Mouse (Mus musculus) brain, adult 2 months (tissue): ENCODE measurements around the gene Tent2.

Source experiments
- DNase-seq: peaks from one replicate; pipeline ENCODE4 v3.0.0; 2011; ENCODE audit warnings: low read depth, low spot score

The Tent2 gene

DNA sequence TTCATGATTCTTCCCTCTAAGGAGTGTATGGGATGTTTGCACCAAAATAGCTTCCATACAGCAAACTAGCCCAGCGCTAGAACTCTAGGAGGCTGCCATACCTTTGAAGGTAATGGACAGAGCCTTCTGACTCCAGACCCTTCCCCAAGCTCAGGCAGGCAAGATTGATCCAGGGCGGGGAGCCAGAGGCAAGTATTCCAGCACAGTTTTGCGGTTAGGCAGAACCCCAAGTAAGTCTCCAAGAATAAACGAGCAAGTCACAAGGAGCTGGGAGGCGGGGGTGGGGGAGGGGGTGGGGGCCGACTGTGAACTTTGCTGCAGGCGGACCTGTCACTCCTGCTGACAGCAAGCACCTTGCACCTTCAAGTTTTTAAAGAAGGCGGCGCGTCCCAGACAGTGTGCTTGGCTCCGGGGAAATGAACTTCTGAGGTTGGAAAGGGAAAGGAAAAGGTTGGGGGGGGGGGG is 48.3 kb downstream of the Tent2 start:
- peak; percentile 49 for DNase-seq

DNA sequence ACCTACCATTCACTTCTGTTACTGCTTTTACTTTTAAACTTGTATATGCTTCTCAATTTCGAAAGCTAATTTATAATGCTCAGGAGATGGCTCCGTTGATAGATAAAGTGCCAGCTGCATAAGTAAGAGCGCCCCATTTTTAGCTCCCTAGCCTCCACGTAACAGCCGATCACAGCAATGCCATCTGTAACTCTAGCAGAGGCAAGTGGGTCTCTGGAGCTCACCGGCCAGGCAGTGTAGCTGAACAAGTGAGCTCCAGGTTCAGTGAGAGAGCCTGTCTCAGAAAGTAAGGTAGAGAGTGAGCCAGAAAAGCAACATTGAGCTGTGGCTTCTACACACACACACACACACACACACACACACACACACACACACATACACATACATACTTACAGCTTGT is 51.0 kb downstream of the Tent2 start:
- no peak for DNase-seq

DNA sequence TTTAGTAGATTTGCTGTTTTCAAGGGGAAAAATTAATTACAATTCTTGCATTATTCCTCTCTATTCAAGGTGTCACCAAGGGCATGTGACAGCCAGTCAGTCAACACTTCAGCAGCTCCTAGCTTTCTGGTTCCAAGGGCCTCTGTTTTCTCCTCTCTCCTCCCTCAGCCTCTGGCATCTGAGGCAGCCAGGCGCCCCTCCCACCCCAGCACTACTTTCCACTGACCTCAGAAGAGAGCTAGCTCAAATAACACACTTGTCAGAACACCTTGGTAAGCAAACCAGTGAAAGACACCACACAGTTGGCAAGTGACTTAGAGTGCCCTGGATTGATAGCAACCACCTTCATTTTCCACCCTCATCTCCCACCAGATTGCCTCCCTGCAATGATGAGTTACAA is 54.1 kb downstream of the Tent2 start:
- no peak for DNase-seq

DNA sequence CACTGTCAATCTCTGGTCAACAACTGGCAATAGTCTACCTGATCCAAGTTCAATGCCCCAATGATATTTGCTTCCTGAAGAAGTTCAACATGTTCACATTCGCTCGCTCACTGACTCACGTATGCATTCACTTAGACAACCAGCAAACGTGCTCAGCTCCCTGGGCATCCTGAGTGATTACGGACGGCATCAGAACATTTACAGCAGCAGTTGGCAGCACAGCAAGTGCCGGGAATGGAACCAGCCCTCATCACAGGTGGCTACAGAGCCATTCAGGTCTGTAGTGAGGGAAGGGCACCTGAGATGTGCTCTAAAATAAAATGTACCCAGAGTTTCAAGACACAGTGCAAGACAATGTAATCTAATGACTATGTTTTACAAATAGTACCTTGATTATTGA is 55.1 kb downstream of the Tent2 start:
- no peak for DNase-seq

DNA sequence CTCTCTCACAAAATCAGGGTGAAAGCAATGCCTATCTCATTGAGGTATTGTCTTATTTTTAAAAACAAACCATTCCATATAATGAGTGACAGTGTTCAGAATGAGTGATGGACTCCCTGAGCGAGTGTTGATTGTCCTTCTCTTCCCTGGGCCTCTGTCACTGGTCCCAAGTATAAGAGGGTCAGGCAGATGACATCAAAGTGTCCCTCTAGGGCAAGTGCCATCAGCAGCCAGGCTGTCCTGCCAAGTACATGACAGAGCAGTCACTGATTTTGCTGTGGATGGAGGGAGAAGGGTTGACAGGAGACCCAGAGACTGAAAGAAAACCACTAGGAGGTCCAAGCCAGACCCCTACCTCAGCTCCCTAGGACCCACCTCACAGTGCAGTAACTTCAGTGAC is 55.9 kb downstream of the Tent2 start:
- DNase-seq, result no peak

DNA sequence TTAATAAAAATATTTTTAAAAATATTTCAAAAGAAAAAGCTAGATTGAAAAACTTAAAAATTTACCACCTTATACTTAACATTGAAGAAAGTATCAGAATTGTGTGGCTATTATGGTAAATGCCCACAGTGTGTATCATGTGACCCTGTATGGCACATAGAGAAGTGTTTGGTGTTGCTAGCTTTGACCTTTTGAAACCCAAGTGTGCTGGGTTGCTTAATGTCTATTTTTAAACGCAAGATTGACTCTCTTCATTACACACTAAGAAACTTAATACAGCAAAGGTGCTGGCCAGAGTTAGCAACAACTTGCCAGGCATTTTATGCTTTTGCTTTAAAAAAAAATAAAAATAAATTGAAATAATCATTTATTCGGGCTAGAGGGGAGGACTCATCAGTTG is 56.7 kb downstream of the Tent2 start:
- DNase-seq, result no peak

DNA sequence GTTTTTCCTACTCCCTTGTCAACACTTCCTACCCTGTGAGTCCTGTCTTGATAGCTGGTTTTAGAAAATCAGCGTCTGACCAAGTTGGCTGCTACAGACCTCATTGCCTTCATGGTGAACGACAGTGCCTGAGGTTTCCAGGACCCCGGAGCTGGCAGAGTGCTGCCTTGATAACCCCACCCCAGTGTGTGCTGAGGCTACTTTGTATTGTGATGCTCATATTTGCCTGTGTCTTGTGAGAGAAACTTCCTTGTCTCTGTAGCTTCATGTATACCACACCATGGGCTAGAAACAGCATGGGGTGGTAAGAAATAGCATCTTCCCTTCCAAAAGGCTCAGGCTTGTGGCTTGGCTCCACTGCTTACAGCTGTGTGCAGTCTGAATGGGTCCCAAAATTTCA is 61.5 kb downstream of the Tent2 start:
- DNase-seq, result no peak

DNA sequence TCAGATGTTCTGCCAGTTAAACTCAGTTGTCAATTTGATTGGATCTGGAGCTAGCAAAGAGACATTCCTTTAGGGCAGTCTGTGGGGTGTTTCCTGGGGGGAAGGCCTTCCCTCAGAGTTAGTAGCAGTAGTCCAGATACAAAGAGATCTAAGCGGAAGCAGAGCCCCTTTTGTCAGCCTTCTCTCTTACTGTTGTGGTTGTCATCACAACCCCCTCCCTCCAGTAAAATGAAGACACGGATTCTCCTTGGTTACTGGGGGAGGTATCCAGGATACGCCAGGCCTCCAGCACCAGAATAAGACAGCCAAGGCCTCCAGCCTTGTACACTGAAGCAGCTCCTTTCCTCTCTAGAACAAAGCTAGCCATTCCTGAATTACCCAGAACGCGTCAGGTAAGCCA is 63.2 kb downstream of the Tent2 start:
- no peak for DNase-seq

DNA sequence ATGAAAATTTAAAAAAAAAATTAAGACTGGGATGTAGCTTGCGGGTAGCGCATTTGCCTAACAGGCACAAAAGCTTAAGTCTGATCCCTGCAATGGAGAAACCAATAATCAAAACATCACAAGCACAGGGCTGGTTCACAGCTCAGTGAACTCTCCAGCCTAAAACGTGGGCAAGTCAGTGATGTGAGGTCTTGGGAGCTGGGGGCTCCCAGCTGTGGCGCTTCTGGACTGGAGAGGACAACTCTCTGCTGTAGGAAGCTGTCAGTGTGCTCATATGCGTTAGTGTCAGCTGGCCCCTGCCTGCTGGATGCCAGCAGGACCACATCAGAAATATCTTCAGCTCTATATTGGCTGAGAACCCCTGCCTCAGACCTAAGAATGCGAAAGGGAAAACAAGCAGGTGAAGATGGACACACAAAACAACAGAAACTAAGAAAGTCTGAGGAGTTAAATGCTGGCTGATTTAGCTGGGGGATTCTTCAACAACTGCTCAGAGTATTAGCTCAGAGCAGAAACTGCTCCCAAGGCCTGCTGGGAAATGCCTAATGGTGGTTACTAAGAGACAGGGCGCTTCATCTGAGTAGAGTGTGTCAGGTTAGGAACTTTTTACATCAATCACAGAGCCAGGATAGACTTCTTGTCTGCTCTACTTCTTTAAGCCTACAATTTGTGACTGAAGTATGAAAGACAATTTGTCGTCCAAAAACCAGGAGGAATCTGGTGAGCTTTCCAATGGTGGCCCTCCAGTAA is 63.9 kb downstream of the Tent2 start:
- DNase-seq, result peak; percentile 46

DNA sequence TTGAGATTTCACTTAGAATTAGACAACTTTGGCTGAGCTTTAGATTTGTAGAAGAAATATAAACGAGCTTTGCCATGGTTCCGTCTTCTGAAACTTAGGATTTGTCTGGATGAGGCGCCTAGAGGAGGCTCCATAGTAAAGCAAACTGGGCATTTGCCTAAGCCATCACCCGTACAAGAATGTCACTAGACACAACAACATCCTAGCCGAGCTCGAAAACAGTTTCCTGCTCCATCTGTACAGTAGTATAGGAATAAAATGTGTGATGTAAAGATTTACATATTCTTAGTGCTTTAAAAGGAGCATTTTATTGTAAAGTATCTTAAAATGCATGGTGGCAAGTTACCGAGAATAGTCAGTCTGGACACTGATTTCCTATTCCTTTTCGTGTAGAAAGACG is 69.9 kb downstream of the Tent2 start:
- DNase-seq, result no peak

DNA sequence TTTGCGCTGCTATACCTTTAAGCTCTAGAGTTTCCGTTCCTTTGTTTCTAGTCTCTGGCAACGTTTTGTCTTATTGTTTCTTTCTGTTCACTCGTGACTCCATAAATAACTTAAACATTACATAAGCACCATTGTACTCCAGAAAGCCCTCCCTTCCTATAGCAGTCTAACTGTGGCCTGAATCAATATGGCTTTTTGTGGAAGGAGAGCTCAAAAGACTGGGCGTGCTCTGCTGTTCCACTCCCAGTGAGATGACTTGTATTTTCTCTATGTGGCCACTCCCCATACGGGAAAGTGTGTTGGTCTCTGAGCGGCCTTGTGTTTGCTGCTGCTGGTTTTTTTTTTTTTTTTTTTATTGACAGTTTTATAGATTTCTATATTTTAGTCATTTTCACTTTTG is 74.9 kb downstream of the Tent2 start:
- DNase-seq, result no peak

DNA sequence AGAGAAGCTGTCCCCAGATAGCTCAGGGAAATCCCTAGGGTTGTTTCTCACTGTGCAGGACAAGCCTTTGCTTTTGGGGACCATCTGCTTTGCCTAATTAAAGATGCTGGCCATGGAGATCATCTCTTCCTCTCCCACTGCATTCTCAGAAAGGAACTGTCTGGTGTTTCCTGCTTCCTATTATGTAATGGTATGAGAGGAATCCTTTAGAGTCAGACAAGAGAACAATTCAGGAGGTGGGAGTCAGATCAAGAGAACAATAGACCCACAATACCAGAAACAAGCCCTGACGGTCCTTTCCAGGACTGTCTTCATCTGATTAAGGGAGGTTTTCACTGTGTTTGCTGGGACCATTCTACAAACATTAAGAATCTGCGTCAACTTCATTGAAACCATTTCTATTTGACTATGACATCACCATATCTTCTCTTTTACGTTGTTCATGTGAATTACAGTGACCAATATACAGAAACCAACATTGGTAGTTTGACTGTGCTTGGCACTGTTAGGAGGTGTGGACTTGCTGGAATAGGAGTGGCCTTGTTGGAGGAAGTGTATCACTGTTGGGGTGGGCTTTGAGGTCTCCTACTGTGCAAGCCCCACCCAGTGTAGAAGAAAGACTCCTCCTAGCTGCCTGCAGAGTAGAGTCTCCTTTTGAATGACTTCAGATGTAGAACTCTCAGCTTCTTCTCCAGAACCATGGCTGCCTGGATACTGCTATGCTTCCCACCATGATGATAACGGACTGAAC is 89.7 kb downstream of the Tent2 start:
- DNase-seq, result no peak

DNA sequence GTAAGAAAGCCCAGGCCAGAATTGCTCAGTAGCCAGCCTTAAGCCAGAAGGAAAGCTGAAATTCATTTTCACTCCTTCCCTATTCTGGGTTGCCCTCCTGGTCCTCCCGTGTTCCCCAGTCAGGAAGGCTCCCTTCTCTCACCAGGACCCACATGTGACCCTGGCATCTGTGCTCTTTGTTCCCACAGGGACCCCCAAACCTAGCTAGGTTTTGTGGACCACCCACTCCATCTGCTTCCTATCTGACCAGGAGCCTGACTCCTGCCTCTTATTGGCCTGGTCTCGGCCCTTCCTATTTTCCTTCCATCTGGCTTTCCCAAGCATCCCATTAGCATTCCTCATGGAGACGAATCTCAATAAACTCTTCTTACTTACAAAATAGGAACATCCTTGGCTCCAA is 93.6 kb downstream of the Tent2 start:
- DNase-seq, result no peak

DNA sequence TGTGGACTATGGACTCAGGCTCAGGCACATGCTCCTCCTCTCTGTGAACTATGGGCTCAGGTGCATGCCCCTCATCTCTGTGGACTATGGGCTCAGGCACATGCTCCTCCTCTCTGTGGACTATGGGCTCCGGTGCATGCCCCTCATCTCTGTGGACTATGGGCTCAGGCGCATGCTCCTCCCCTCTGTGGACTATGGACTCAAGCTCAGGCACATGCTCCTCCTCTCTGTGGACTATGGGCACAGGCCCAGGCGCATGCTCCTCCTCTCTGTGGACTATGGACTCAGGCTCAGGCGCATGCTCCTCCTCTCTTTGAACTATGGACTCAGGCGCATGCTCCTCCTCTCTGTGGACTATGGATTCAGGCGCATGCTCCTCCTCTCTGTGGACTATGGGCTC is 95.5 kb downstream of the Tent2 start:
- no peak for DNase-seq
